Mouse (Mus musculus): ENCODE measurements around the gene Crip2.

The Crip2 gene

DNA sequence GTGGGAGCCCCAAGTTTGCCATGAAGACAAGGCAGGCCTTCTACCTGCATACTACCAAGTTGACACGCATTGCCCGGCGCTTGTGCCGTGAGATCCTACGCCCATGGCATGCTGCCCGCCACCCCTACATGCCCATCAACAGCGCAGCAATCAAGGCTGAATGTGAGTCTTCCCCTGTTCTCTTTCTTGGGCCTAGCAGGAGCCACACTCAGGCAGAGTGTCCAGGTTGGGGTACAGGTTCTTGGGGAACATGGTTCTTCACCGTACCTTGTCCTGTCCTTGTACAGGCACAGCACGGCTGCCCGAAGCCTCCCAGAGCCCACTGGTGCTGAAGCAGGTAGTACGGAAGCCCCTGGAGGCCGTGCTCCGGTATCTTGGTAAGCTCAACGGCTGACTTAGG, 8.4 kb upstream of the Crip2 start:
- DNase-seq (ENCODE audit: low spot score): no peak

DNA sequence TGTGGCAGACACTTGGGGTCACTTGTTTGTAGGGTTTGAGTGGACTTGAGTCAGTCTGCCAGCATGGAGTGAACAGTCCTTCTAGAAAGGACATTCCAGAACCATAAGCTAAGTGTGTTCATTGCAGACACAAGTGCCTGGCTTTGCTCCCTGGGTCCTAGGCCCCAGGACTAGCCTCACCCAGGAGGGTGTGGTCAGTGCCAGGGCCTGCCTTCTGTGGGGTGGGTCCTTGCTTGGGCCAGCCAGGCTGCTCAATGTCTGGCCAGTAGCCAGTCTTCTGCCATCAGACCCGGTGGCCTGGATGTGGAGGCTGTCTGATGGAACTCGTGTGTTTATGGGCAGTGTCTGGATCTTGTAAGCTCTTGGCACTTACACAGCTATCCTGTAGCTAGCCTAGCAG, 7.5 kb upstream of the Crip2 start:
- no peak for DNase-seq (ENCODE audit: low spot score)

DNA sequence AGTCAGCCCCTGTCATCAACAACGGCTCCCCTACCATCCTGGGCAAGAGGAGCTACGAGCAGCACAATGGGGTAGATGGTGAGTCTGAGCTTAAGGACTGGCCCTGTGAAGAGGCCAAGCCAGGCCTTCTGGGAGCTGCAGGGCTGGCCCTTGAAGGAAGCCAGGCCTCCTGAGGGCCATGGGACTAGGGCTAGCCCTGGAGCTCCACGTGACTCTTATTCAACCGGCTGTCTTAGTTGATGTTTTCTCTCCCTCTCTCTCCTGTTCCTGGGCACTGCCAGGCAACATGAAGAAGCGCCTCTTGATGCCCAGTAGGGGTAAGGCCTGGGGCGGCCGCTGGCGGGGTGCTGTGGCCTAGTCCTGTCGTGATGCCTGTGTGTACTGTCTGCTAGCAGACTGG, 6.8 kb upstream of the Crip2 start:
- DNase-seq (ENCODE audit: low spot score): no peak

DNA sequence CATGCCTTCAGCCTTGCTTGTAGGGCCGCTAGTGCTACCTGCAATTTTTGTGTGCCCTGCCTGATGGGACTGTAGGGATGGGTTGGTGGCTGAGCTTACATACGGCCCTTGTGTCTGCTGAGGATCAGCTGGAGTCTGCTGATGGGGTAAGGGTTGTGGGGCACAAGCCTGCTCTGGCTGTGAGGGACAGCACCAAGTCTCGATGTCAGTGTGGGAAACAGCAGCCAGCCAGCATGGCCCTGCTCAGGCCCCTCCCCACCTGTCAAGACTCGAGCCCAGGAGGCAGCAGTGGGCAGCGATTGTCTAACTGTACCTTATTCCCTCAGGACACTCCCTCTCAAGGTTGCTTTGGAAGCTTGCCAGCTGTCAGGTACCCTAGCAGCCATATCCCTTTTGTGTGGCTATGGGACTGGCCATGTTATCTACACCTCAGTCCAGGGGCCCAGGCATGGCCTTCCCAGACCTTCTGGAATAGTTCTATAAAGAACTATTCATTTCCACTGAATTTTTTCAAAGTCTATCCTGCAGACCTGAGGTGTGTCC, 6.1 kb upstream of the Crip2 start:
- no peak for DNase-seq (ENCODE audit: low spot score)

DNA sequence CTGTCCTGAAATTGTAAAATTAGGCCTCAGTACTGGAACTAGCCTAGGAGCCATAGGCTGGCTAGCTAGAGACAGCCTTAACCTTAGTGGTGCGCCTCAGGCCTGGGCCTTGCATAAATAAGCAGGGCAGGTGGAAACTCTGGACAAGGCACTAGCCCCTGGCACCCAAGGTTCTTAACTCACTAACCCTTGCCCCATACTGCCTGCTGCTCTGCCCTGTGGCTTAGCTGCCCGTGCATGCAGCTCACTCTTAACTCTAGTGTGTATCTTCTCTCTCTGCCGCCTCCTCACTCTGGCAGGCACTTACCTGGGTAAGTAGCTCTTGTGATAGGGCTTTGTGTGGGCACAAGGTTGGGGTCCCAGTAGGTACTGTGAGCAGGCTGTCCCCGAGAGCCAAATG, 5.5 kb upstream of the Crip2 start:
- DNase-seq (ENCODE audit: low spot score): no peak

DNA sequence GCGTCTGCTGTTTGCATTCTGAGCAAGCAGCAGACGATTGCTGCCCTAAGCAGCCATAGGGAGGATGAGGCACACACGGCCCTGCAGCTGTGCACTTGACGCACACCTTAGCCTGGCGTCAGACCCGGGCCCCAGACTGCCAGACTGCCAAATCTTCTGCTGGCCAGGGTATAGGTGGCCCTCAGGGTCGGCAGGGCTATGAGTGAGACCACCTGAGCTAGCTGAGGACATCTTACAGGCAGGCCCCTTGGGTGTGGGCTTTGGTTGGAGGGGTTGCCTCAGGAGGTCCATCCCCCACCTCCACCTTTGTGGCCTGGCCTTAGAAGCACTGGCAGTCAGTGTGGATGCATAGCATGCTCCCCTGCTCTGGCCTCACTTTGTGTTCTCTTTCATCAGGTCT, 4.6 kb upstream of the Crip2 start:
- no peak for DNase-seq (ENCODE audit: low spot score)

DNA sequence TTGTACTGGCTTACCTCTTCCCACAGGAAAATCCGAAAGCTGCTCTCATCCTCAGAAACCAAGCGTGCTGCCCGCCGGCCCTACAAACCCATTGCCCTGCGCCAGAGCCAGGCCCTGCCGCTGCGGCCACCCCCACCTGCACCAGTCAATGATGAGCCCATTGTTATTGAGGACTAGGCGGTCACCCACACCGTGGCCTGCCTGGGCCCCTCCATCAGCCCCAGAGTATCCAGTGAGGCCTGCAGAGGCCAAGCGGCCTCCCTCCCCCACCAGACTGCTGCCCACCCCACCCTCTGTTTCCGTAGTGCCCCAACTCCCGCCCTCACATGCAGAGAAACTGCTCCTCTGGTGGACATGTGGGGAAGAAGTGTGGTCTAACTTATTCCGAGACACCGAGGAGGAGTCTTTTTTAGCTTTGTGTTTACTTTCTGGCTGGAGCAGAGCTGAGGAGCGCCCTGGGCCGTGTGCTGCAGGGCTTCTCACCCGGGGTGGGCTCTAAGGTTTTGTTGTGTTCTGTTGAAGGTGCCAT, 3.5 kb upstream of the Crip2 start:
- no peak for DNase-seq (ENCODE audit: low spot score)

DNA sequence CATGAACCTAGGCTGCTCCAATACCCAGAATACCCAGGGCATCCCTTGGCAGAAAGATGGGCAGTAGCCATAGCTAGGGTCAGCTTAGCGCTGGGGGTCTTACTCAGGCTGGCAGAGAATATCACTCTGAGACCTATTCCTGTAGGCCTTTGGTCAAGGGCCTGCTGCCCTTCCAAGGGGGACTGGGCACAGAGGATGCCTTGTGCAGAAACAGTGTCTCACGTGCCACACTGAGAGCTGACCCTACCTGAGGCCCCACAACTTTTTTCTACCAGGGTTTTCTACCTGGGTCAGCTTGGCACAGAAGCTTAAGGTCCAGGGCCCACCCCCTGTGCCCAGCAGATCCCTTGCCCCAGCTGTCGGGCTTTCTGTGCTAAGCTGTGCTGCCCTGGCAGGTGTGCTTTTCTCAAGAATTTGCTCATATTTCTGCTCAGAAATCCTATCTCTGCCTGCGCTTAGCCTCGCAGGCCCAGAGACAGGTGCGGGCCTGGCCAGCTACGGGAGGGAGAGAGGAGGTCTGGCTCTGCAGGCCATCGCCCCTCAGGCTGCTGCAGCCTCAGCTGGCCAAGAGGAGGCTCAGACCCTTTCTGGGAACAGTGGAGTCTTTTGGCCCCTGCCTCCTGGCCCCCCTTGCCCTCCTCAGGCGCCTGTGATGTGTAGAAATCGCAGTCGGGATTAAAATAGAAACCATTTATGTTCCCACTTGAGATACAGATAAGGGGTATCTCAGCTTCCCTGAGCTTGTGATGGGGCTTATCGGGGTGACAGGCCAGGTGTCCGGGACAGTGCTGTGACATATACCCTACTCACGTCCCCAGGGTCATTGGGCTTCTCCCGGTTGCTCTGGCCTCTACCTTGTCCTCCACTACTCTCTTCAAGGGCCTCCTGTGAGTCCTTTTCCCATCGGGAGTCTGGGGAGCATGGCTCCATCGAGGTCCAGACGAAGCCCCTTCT, 2.5 kb upstream of the Crip2 start:
- DNase-seq (ENCODE audit: low spot score): no peak

DNA sequence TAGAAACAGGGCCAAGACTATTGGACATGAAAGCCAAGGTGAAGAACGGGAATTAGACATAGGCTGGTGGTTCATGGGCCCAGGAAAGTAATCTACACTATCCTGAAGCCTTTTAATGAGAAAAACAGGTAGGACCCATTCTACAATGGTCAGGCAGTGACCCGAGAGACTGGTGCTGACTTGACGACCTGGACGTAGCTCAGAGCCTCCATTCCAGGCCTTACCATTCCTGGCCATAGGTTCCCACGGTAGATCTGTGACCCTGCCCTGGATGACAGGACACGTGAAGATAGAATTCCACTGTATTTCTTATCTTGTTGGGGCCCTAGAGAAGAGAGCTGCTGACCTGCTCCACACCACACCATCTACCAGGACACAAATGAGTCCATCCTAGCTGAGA, 1.7 kb upstream of the Crip2 start:
- DNase-seq (ENCODE audit: low spot score): no peak

DNA sequence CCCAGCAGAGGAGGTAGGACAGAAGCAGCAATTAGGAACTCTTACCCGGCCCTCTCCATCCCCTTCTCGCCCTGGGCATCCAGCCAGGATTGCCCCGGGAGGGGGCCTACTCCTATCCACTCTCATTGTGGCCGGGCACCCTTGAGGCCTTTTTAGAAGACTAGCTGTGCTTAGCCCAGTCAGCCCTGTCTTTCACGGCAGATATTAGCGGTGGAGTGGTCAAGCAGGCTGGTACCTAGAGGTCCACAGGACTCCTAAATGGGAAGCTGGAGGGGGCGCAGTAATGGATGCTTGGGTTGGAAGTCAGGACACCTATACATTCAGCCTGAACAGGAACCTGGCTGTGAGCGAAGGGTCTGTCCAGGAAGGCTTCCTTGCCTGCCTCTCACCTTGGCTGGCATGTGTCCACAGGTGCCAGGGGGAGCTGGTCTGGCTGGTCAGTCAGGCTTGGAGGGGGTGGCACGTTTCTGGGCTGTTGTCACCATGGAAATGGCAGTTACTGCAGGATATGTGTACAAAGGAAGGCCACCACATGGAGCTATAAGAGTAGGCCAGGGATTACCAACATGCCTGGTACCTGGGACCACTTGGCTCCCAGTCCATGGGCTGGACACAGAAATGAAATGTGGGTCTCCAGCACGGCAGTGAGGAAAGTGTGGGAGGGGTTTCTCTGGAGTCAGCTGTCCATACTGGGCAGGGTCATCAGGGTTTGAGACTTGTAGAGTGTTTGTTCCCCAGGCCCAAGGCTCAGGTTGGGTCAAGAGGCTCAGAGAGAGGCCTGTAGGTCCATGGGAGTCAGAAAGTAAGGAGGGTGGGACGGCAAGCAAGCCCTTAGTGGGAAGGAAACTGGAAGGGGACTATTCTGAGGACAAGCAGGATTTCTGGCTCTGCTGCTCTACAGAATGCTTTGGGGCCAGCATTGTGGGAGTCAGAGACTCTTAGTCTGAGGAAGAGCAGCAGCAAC, 853 bp upstream of the Crip2 start:
- DNase-seq (ENCODE audit: low spot score): peak; percentile 62

DNA sequence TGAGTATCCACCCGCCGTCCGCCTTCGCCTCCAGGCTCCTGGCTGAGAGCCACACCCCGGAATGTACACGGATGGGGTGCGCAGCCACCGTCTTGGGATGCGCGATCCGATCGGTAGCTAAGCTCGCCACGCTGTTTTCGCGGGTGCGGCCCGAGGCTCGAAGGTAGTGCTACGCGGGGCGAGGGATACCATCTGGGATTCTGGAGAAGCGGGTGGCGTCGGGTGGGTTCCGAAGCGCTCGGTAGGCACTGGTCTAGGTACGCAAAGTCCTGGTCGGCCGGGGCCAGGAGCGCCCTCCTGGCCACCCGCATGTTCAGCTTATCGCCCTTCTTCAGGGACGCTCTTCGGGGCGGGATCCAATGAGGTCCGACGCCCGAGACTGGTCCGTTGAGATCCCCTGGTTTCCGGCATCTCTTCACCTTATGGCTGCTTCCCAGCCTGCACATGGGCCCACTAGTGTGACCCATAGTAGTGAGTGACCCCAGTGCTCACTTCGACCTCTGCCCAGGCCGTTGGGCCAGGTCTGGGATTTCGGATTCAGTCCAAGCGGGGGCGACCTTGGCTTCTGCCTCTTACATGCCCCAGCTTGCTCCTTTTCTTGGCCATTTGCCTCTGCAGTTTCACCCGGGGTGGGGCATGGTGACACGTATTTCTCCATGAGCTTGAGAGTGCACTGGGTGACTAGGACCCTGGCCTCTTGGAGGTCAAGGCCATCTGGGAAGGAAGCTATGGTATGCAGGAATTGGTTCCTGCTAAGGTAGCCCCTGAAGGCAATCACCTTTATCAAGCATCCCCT, 778 bp downstream of the Crip2 start:
- peak; percentile 54 for DNase-seq (ENCODE audit: low spot score)

DNA sequence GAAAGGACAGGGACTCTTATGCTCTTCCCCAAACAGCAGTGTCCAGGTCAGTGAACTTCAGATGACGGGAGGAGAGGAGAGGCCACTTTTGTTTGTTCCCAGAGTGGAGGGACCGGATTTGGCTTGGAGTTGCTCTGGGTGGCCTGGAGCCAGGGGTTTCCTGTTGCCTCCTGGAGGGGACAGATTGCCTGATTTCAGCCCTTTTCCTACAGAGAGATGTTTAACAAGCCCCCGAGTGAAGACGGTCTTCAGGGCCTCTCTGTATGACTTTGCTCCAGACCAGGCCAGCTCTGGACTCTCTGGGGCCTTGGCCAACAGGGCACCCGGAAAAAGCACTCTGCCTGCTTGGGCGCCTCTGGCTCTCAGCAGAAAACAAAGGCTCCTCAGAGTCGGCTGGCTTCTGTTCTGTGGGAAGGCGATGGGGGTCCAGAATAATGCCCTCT, 1.5 kb downstream of the Crip2 start:
- no peak for DNase-seq (ENCODE audit: low spot score)

DNA sequence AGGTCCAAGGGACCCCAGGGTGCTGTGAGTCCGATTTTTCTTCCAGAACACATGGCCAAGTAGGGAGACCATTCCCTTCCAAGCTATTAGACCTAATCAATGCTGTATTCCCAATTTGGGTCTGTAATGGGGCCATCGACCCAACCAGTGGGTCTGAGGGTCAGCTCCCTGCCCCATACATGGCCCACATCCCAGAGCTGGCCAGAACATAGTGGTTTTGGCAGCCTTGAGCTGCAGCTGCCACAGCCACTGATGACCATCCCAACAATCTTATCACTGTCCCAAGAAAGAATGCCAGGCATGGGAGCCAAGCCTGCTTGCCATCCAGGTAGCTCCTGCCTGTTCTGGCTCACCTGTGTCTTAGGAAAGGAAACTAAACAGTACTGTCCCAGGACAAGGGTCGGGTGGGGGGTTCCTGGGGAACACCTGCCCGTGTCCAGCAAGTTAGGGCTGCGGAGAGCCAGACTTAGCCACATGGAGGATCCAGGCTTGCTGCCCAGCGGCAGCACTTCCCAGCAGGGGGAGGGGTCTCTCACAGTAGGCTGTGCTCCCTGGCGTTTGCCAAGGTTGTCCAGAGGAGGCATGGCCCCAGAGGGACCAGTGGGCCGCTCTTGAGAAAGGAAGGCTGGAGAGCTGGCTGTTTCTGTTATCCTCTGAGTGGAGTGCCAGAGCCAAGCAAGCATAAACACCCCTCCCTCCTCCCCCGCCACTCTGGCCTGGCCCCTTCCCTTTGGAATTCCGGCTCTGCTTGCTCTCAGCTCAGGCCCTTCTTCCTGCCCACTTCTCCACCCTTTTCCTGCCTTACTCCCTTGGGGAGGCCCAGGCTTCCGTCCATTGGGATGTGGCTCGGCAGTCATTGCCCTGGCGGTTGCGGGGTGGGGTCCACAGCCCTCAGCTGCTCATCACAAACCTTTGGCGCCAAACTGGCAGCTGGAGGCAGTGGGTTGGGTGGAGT, 2.3 kb downstream of the Crip2 start:
- DNase-seq (ENCODE audit: low spot score): peak; percentile 45

DNA sequence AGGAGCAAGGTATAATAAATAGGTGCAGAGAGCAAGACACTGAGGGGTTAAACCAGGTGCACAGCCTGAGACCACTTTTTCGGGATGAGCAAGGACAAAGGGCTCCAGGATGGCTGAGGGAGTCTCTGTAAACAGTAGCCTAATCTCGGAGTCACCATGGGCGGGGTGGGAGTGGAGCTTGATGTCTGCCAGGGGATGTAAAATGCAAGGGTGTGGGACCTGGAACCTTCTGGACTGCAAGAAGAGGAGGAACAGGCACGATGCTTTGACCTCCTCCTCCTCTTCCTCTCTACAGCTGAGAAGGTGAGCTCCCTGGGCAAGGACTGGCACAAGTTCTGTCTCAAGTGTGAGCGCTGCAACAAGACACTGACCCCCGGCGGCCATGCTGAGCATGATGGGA, 3.1 kb downstream of the Crip2 start:
- no peak for DNase-seq (ENCODE audit: low spot score)

DNA sequence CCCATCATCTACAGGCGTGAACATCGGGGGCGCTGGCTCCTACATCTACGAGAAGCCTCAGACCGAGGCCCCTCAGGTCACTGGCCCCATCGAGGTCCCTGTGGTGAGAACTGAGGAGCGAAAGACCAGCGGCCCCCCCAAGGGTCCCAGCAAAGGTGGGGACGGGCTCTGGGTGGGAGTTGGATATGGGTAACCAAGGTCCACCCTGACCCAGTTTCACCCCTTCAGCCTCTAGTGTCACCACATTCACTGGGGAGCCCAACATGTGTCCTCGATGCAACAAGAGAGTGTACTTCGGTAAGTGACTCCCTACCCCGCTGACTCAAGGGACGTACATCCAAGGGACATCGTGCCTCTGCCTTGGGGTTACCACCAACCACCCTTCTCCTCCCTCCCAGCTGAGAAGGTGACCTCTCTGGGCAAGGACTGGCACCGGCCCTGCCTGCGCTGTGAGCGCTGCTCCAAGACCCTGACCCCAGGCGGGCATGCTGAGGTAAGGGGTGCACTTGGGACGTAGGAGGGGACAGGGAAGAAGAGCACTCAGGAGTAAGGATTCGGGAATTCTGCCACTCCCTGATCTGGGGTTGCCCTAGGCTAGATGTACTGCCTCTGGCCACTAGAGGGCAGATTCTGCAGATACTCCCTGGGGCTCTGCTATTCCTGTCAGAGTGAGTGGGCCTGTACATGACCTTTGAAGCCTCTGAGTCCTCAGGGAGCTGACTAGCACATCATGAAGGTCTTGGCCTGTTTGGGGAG, 4.1 kb downstream of the Crip2 start:
- no peak for DNase-seq (ENCODE audit: low spot score)

DNA sequence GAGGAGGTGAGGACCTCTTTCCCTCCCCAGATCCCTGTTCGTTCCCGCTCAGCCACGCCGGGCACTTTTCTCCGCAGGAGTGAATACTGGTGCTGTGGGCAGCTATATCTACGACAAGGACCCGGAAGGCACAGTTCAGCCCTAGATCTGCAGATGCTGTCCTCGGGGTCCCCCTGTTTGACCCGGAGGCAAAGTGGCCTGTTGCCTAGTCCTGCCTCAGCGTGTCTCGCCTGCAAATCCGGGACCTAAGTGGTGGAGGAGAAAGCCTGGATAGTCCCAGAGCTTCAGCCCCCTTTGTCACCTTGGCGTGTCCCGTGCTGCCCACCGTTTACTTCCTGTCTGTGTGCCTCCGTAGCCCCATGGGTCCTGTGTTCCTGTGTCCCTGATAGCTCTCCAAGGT, 4.8 kb downstream of the Crip2 start:
- no peak for DNase-seq (ENCODE audit: low spot score)

DNA sequence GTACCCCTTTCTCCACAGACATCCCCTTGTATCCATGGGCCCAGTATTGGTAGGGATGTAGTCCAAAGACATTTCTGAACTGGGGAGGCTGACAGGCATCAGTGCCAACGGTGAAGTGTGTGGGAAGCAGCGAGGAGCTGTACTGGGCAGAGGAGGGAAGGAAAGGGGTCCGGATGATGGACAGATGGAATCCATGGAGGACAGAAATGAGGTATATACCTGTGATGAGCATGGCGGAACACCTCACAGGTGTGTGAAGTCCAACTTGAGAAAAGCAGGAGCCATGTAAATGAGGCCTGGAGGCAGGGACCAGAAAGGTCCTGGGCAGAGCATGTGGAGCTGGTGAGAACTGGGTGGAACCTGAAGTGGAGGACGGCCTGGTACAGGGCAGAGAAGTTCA, 5.6 kb downstream of the Crip2 start:
- DNase-seq (ENCODE audit: low spot score): no peak

DNA sequence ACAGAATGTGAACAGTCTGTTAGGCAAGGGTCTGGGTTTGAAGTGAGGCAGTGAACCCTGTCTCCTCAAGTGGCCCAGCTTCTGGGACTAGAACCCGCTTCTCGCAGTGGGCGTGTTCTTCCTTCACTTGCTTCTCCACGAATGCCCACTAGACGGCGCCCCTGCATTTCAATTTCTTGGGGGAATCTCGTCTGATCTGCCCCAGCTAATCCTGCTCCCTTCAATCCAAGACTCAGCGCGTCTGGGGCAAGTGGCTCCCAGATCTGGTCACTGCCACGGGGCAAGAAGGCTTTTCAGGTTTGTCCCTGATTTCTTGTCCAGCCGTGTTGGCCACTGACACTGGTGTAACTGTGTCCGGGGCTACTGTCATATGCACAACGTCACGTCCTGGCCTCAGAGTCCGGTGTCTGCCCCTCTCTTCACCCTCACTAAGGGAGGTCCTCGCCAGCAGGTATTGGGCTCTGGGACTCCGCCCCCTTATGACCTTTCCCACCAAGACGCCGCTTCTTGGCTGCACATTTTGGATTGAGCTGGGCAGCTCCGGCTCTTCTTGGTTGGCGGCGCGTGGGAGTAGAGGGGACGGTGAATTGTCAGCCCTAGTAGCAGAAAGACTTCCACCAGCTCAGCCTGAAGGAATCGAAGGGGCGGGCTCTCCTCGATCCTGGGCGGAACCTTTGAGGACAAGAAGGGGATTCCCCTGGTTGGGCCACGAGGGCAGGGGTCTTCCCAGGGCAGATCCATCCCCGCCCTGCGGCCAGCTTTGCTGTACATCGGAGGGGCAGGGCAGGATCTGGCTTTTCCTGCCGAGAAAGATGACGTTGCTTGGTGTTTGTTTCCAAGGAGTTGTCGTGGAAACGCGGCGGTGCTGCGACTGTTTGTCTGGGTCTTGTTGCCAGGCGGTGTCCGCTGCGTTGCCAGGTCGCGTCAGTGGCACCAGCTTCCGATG, 6.3 kb downstream of the Crip2 start, which contains the start of gene Crip1:
Crip1 (plus strand) TSS at position 205 of the 946 bp plus-strand sequence.
- DNase-seq (ENCODE audit: low spot score): peak; percentile 82
